Mouse (Mus musculus) G1E (cell line): ENCODE measurements around the gene Ndufv2. TPM values are rescaled to one million over a fixed set of nuclear protein-coding genes. Genes with fewer than 3 reads are reported as not detected.
"Not testable (repeated sequence)": the region's sequence is repeated elsewhere in the genome, so short reads cannot be mapped to it uniquely, and the experiment has no call there.

ENCODE experiments used
- ATAC-seq: 2 replicates; pipeline ENCODE4 v1.8.0; 2016; ENCODE audit warnings: mild to moderate bottlenecking; ENCODE audit not compliant: insufficient number of reproducible peaks, poor library complexity, low FRiP score, severe bottlenecking; ENCODE audit errors: extremely low read depth
- DNase-seq: peaks from one replicate; pipeline ENCODE4 v3.0.0; 2012; ENCODE audit warnings: low spot score
- H3K27me3 ChIP-seq: 2 replicates; pipeline ENCODE4 v1.6.1; 2012; ENCODE audit warnings: mild to moderate bottlenecking, low read length, inconsistent platforms; ENCODE audit not compliant: insufficient read depth
- H3K36me3 ChIP-seq: replicated peaks from 2 replicates; pipeline ENCODE3; 2012; ENCODE audit warnings: mild to moderate bottlenecking, inconsistent platforms
- H3K4me1 ChIP-seq: 2 replicates; pipeline ENCODE4 v1.6.1; 2012; ENCODE audit warnings: low read depth, low read length, inconsistent platforms, mixed read lengths; ENCODE audit not compliant: insufficient read depth
- H3K4me3 ChIP-seq: 2 replicates; pipeline ENCODE4 v1.5.1; 2012; ENCODE audit warnings: low read depth, mild to moderate bottlenecking, inconsistent platforms, low read length, moderate library complexity, mixed read lengths
- H3K9me3 ChIP-seq: replicated peaks from 2 replicates; pipeline ENCODE4 v1.6.1; 2012; ENCODE audit warnings: inconsistent platforms
- CTCF ChIP-seq: IDR thresholded peaks from 2 replicates; pipeline ENCODE4 v1.5.1; 2012; ENCODE audit warnings: low read depth, low read length, inconsistent platforms, mixed read lengths
- GATA1 ChIP-seq: IDR thresholded peaks from 2 replicates; pipeline ENCODE4 v1.6.1; 2012; ENCODE audit warnings: borderline replicate concordance, low read length, inconsistent platforms, mixed read lengths
- GATA2 ChIP-seq: IDR thresholded peaks from 2 replicates; pipeline ENCODE4 v1.6.1; 2012; ENCODE audit warnings: low read depth, low read length, inconsistent platforms, borderline replicate concordance
- POLR2AphosphoS5 ChIP-seq: IDR thresholded peaks from 2 replicates; pipeline ENCODE4 v1.6.1; 2012; ENCODE audit warnings: low read depth, low read length, inconsistent platforms; ENCODE audit not compliant: insufficient replicate concordance
- TAL1 ChIP-seq: conservative IDR thresholded peaks from 2 replicates; pipeline ENCODE4 v1.6.1; 2012; ENCODE audit warnings: low read depth, low read length, inconsistent platforms, mixed read lengths
- polyA plus RNA-seq: library from polyadenylated mRNA; stranded (reverse); fragments of >175 nt; gene quantifications from 2 replicates; pipeline ENCODE4 v1.2.3, GENCODE M21; 2012
- total RNA-seq, 2 experiments: library from RNA; stranded (forward) in 1 of 2; stranded (reverse) in 1 of 2; fragments of 200-1000 nt in 1 of 2; fragments of >200 nt in 1 of 2; fragmentation: Nextera tagmentation in 1 of 2; gene quantifications; 2 replicates each; pipeline ENCODE4 v1.2.3; 2014 to 2017

Gene Ndufv2
- total and polyA plus RNA-seq, 3 experiments, result 115 to 216 (median 133) TPM

DNA sequence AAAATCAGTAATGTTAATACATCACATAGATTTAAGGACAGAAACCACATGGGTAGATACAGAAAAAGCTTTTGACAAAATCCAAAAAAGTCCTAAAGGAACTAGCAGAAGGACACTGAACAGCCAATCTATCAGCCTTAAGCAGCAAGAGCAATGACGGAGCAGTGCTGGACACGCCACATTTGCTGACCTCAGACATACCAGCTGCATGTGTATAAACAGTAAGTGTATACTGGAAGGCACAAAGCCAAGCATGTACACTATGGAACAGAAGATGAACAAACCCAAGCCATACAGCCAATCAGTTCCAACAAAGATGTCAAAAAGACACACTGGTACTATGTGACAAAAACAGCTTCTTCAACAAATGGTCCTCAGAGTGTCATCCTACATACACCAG, 44.2 kb downstream of the Ndufv2 start:
- DNase-seq, result no peak
- Histone ChIP-seq H3K27me3 (no peaks in the 10 kb centered on the region), H3K9me3 (no peaks in the 10 kb centered on the region), H3K36me3 (peaks cover 12% of the 10 kb centered on the region), H3K4me1 (peaks cover 13% of the 10 kb centered on the region), H3K4me3 (no peak overlapping the region)
- no peak for ATAC-seq
- TF ChIP-seq POLR2AphosphoS5 (no peak), CTCF (no peak), GATA1 (no peak), TAL1 (no peak), GATA2 (no peak)

GRCm38 (mm10) chr17:66053349-66053748, 48.0 kb downstream of the Ndufv2 start:
- Histone ChIP-seq H3K4me1 (peaks cover 15% of the 10 kb centered on the region), H3K9me3 (no peaks in the 10 kb centered on the region), H3K4me3 (no peak overlapping the region), H3K36me3 (peaks cover 30% of the 10 kb centered on the region), H3K27me3 (no peaks in the 10 kb centered on the region)
- no peak for ATAC-seq
- no peak for DNase-seq
- TF ChIP-seq GATA2, result no peak
- TF ChIP-seq TAL1, result no peak
- no peak for TF ChIP-seq GATA1
- no peak for TF ChIP-seq CTCF
- no peak for TF ChIP-seq POLR2AphosphoS5

DNA sequence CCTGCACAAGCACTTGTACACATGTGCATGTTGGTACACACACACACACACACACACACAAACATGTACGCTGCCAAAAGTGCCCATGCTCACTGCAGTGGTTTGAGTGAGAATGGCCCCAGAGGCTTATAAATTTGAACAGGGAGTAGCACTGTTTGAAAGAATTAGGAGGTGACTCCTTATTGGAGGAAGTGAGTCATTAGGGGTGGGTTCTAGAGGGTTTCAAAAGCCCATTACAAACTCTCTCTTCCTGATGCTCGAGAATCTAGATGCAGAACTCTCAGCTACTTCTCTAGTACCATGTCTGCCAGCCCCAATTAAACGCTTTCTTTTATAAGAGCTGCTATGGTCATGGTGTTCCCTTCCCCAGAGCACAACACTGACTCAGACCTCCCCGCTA, 52.6 kb downstream of the Ndufv2 start:
- TF ChIP-seq GATA1 (no peak), GATA2 (no peak), POLR2AphosphoS5 (no peak), CTCF (no peak), TAL1 (no peak)
- Histone ChIP-seq H3K4me1 (peaks cover 6% of the 10 kb centered on the region; the same call in 1 of the 2 replicates), H3K36me3 (peaks cover 46% of the 10 kb centered on the region), H3K9me3 (no peaks in the 10 kb centered on the region), H3K4me3 (no peak overlapping the region), H3K27me3 (no peaks in the 10 kb centered on the region)
- DNase-seq (no peak), ATAC-seq (no peak)

- ATAC-seq, result no peak
Observed at GRCm38 (mm10) chr17:66048199-66048598, 53.2 kb downstream of the Ndufv2 start.

DNA sequence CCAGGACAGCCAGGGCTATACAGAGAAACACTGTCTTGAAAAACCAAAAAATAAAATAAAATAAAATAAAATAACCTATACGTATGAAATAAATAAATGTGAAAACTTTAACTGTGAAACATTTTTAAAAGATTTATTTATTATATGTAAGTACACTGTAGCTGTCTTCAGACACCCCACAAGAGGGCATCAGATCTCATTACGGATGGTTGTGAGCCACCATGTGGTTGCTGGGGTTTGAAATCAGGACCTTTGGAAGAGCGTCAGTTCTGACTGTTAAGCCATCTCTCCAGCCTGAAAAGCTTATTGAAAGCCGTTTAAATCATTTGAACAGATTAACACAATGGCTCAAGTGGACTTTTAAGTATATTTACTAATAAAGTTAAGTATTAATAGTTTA, 57.7 kb downstream of the Ndufv2 start:
- peaks cover 42% of the 10 kb centered on the region for H3K36me3 ChIP-seq
- not testable (repeated sequence) for H3K27me3 ChIP-seq, ATAC-seq

More at GRCm38 (mm10) chr17:66048199-66048598, 53.2 kb downstream of the Ndufv2 start:
- Histone ChIP-seq H3K36me3 (peaks cover 45% of the 10 kb centered on the region), H3K9me3 (no peaks in the 10 kb centered on the region), H3K27me3 (no peaks in the 10 kb centered on the region), H3K4me1 (peaks cover 4% of the 10 kb centered on the region; the same call in 1 of the 2 replicates), H3K4me3 (no peak overlapping the region)
- no peak for TF ChIP-seq CTCF
- TF ChIP-seq GATA2, result no peak
- TF ChIP-seq TAL1, result no peak
- no peak for TF ChIP-seq POLR2AphosphoS5
- TF ChIP-seq GATA1, result no peak
- no peak for DNase-seq

GRCm38 (mm10) chr17:66041020-66041419, 60.3 kb downstream of the Ndufv2 start:
- DNase-seq, result no peak
- no peaks in the 10 kb centered on the region for H3K9me3 ChIP-seq
- peaks cover 38% of the 10 kb centered on the region for H3K36me3 ChIP-seq
- TF ChIP-seq CTCF, result no peak
- TF ChIP-seq TAL1, result no peak
- TF ChIP-seq GATA2, result no peak
- no peak for TF ChIP-seq POLR2AphosphoS5
- TF ChIP-seq GATA1, result no peak
- no peaks in the 10 kb centered on the region for H3K27me3 ChIP-seq
- H3K4me3 ChIP-seq, result no peak overlapping the region
- ATAC-seq, result no peak
- H3K4me1 ChIP-seq, result peaks cover 5% of the 10 kb centered on the region

More for the DNA sequence above, 57.7 kb downstream of the Ndufv2 start:
- H3K4me1 ChIP-seq, H3K9me3 ChIP-seq, H3K4me3 ChIP-seq, DNase-seq: not testable (repeated sequence)

DNA sequence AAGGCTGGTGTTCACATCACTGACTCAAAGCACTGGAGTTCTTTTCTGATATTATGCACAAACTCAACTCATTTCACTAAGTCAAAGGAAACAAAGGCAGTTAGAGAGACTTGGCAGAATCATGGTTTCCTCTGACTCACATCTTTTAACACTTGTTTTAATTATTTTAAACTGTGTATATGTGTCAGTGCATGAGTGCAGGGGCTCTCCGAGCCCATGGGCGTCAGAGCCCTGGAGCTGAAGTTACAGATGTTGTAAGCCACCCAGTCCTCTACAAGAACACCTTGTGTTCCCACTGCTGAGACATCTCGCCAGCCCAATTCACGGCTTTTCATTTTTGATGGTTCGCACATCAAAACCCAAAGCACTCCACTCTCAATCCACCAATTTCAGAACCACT, 68.1 kb downstream of the Ndufv2 start:
- peaks cover 4% of the 10 kb centered on the region; the same call in 1 of the 2 replicates for H3K4me1 ChIP-seq
- TF ChIP-seq POLR2AphosphoS5 (no peak), GATA1 (no peak), TAL1 (no peak), CTCF (no peak)
- DNase-seq (no peak), ATAC-seq (no peak)
- no peaks in the 10 kb centered on the region for H3K27me3 ChIP-seq
- H3K36me3 ChIP-seq, result peaks cover 38% of the 10 kb centered on the region
- no peaks in the 10 kb centered on the region for H3K9me3 ChIP-seq
- H3K4me3 ChIP-seq, result no peak overlapping the region
